Mouse (Mus musculus): Measurements from ENCODE around the gene Tbcb. TPM values are rescaled to one million over a fixed set of nuclear protein-coding genes. Genes with fewer than 3 reads are reported as not detected.
A peak's percentile ranks its signal among the peaks of the same experiment; 100 is the strongest.

The Tbcb gene
- polyA plus RNA-seq, 1 experiment from 2014 or later = 34.4 TPM

GRCm38 (mm10) chr7:30200200-30200599 lies 31.9 kb downstream of the Tbcb start:
- WGBS (ENCODE audit: insufficient replicate concordance) = 69% methylated on average over 5 of the region's 5 CpGs
- Histone ChIP-seq H3K27me3 (ENCODE audit: control insufficient read depth, insufficient read depth, low read depth, low read length) (no peaks in the 10 kb centered on the region), H3K4me2 (ENCODE audit: low read depth, low read length) (no peak overlapping the region), H3K4me1 (ENCODE audit: control insufficient read depth, low read depth, low read length) (peaks cover 13% of the 10 kb centered on the region), H3K9ac (ENCODE audit: low read depth, low read length) (no peak overlapping the region), H3K27ac (ENCODE audit: low read length) (no peak overlapping the region), H3K9me3 (replicated peaks; ENCODE audit: control insufficient read depth, low read length) (no peaks in the 10 kb centered on the region), H3K4me3 (ENCODE audit: low read depth, low read length) (no peak overlapping the region), H3K36me3 (ENCODE audit: control insufficient read depth, insufficient read depth) (no peaks in the 10 kb centered on the region)
- no peak for ATAC-seq (ENCODE audit: low read depth)

GRCm38 (mm10) chr7:30199498-30200139 lies 32.5 kb downstream of the Tbcb start:
- no peak for ATAC-seq (ENCODE audit: low read depth)
- no peak overlapping the region for H3K9ac ChIP-seq (ENCODE audit: low read depth, low read length)
- 64% methylated on average over 18 of the region's 18 CpGs for whole genome bisulfite sequencing (ENCODE audit: insufficient replicate concordance)

GRCm38 (mm10) chr7:30198481-30198971 lies 33.5 kb downstream of the Tbcb start, which contains the start of gene Capns1:
Gene Capns1, minus strand, starts transcription at chr7:30198811.
- ATAC-seq (ENCODE audit: low read depth) = no peak
- Histone ChIP-seq H3K9me3 (replicated peaks; ENCODE audit: control insufficient read depth, low read length) (no peaks in the 10 kb centered on the region), H3K9ac (ENCODE audit: low read depth, low read length) (no peak within 1 kb of the TSS), H3K27me3 (ENCODE audit: control insufficient read depth, insufficient read depth, low read depth, low read length) (no peaks in the 10 kb centered on the region), H3K27ac (ENCODE audit: low read length) (no peak within 1 kb of the TSS), H3K36me3 (ENCODE audit: control insufficient read depth, insufficient read depth) (no peaks in the 10 kb centered on the region), H3K4me2 (ENCODE audit: low read depth, low read length) (no peak within 1 kb of the TSS), H3K4me1 (ENCODE audit: control insufficient read depth, low read depth, low read length) (peaks cover 18% of the 10 kb centered on the region), H3K4me3 (ENCODE audit: low read depth, low read length) (no peak within 1 kb of the TSS)
- 6% methylated on average over 8 of the region's 8 CpGs for WGBS (ENCODE audit: insufficient replicate concordance)

More at GRCm38 (mm10) chr7:30199498-30200139, 32.5 kb downstream of the Tbcb start:
- H3K27me3 ChIP-seq (ENCODE audit: control insufficient read depth, insufficient read depth, low read depth, low read length) = no peaks in the 10 kb centered on the region
- no peaks in the 10 kb centered on the region for H3K9me3 ChIP-seq (replicated peaks; ENCODE audit: control insufficient read depth, low read length)
- peaks cover 15% of the 10 kb centered on the region for H3K4me1 ChIP-seq (ENCODE audit: control insufficient read depth, low read depth, low read length)
- H3K4me2 ChIP-seq (ENCODE audit: low read depth, low read length) = no peak overlapping the region
- H3K36me3 ChIP-seq (ENCODE audit: control insufficient read depth, insufficient read depth) = no peaks in the 10 kb centered on the region
- no peak overlapping the region for H3K4me3 ChIP-seq (ENCODE audit: low read depth, low read length)
- no peak overlapping the region for H3K27ac ChIP-seq (ENCODE audit: low read length)

GRCm38 (mm10) chr7:30197592-30198129 lies 34.4 kb downstream of the Tbcb start:
- H3K9ac ChIP-seq (ENCODE audit: low read depth, low read length) = no peak overlapping the region
- no peaks in the 10 kb centered on the region for H3K36me3 ChIP-seq (ENCODE audit: control insufficient read depth, insufficient read depth)
- peaks cover 26% of the 10 kb centered on the region for H3K4me1 ChIP-seq (ENCODE audit: control insufficient read depth, low read depth, low read length)
- no peak overlapping the region for H3K4me2 ChIP-seq (ENCODE audit: low read depth, low read length)
- ATAC-seq (ENCODE audit: low read depth) = no peak
- H3K27me3 ChIP-seq (ENCODE audit: control insufficient read depth, insufficient read depth, low read depth, low read length) = no peaks in the 10 kb centered on the region
- H3K27ac ChIP-seq (ENCODE audit: low read length) = no peak overlapping the region
- no peak overlapping the region for H3K4me3 ChIP-seq (ENCODE audit: low read depth, low read length)
- 52% methylated on average over 5 of the region's 5 CpGs for WGBS (ENCODE audit: insufficient replicate concordance)
- H3K9me3 ChIP-seq (replicated peaks; ENCODE audit: control insufficient read depth, low read length) = no peaks in the 10 kb centered on the region

GRCm38 (mm10) chr7:30196171-30196570 lies 35.9 kb downstream of the Tbcb start:
- Histone ChIP-seq H3K27ac (ENCODE audit: low read length) (no peak overlapping the region), H3K4me3 (ENCODE audit: low read depth, low read length) (no peak overlapping the region), H3K9ac (ENCODE audit: low read depth, low read length) (no peak overlapping the region), H3K9me3 (replicated peaks; ENCODE audit: control insufficient read depth, low read length) (no peaks in the 10 kb centered on the region), H3K36me3 (ENCODE audit: control insufficient read depth, insufficient read depth) (peaks cover 9% of the 10 kb centered on the region), H3K4me1 (ENCODE audit: control insufficient read depth, low read depth, low read length) (peaks cover 26% of the 10 kb centered on the region), H3K4me2 (ENCODE audit: low read depth, low read length) (no peak overlapping the region), H3K27me3 (ENCODE audit: control insufficient read depth, insufficient read depth, low read depth, low read length) (no peaks in the 10 kb centered on the region)
- ATAC-seq (ENCODE audit: low read depth) = no peak
- 61% methylated on average over 6 of the region's 6 CpGs for WGBS (ENCODE audit: insufficient replicate concordance)

GRCm38 (mm10) chr7:30195461-30195860 lies 36.6 kb downstream of the Tbcb start:
- Histone ChIP-seq H3K9ac (ENCODE audit: low read depth, low read length) (no peak overlapping the region), H3K4me3 (ENCODE audit: low read depth, low read length) (no peak overlapping the region; the same call in 1 of the 2 replicates), H3K27me3 (ENCODE audit: control insufficient read depth, insufficient read depth, low read depth, low read length) (no peaks in the 10 kb centered on the region), H3K4me1 (ENCODE audit: control insufficient read depth, low read depth, low read length) (peaks cover 26% of the 10 kb centered on the region), H3K27ac (ENCODE audit: low read length) (no peak overlapping the region), H3K36me3 (ENCODE audit: control insufficient read depth, insufficient read depth) (peaks cover 10% of the 10 kb centered on the region), H3K9me3 (replicated peaks; ENCODE audit: control insufficient read depth, low read length) (no peaks in the 10 kb centered on the region), H3K4me2 (ENCODE audit: low read depth, low read length) (peak overlapping the region; percentile 90)
- ATAC-seq (ENCODE audit: low read depth) = no peak
- 60% methylated on average over 6 of the region's 6 CpGs for WGBS (ENCODE audit: insufficient replicate concordance)

GRCm38 (mm10) chr7:30194884-30195283 lies 37.2 kb downstream of the Tbcb start:
- peaks cover 26% of the 10 kb centered on the region for H3K4me1 ChIP-seq (ENCODE audit: control insufficient read depth, low read depth, low read length)
- no peaks in the 10 kb centered on the region for H3K9me3 ChIP-seq (replicated peaks; ENCODE audit: control insufficient read depth, low read length)
- WGBS (ENCODE audit: insufficient replicate concordance) = 0% methylated on average over 28 of the region's 28 CpGs
- H3K27ac ChIP-seq (ENCODE audit: low read length) = peak overlapping the region; percentile 91
- H3K27me3 ChIP-seq (ENCODE audit: control insufficient read depth, insufficient read depth, low read depth, low read length) = no peaks in the 10 kb centered on the region
- ATAC-seq (ENCODE audit: low read depth) = peak; percentile 90
- H3K4me2 ChIP-seq (ENCODE audit: low read depth, low read length) = peak overlapping the region; percentile 90
- peak overlapping the region; percentile 80 for H3K9ac ChIP-seq (ENCODE audit: low read depth, low read length)
- peak overlapping the region; percentile 79 for H3K4me3 ChIP-seq (ENCODE audit: low read depth, low read length)
- peaks cover 12% of the 10 kb centered on the region for H3K36me3 ChIP-seq (ENCODE audit: control insufficient read depth, insufficient read depth)

GRCm38 (mm10) chr7:30194101-30194831 lies 37.8 kb downstream of the Tbcb start:
- peak overlapping the region; percentile 80 for H3K9ac ChIP-seq (ENCODE audit: low read depth, low read length)
- H3K36me3 ChIP-seq (ENCODE audit: control insufficient read depth, insufficient read depth) = peaks cover 12% of the 10 kb centered on the region
- H3K27ac ChIP-seq (ENCODE audit: low read length) = peak overlapping the region; percentile 91
- H3K9me3 ChIP-seq (replicated peaks; ENCODE audit: control insufficient read depth, low read length) = no peaks in the 10 kb centered on the region
- peak overlapping the region; percentile 90 for H3K4me2 ChIP-seq (ENCODE audit: low read depth, low read length)
- 0% methylated on average over 26 of the region's 26 CpGs for WGBS (ENCODE audit: insufficient replicate concordance)
- H3K4me1 ChIP-seq (ENCODE audit: control insufficient read depth, low read depth, low read length) = peaks cover 26% of the 10 kb centered on the region
- H3K27me3 ChIP-seq (ENCODE audit: control insufficient read depth, insufficient read depth, low read depth, low read length) = no peaks in the 10 kb centered on the region
- peak; percentile 32 for ATAC-seq (ENCODE audit: low read depth)
- H3K4me3 ChIP-seq (ENCODE audit: low read depth, low read length) = peak overlapping the region; percentile 79
